Mouse (Mus musculus) spleen, postnatal 36 days (tissue): ENCODE measurements around the gene Dok1.

Experiments
- DNase-seq, 2 experiments: peaks; one replicate each; pipeline ENCODE4 v3.0.0; 2022; ENCODE audit warnings: low spot score in 2 of 2, mixed read lengths in 1 of 2

Gene Dok1

GRCm38 (mm10) chr6:83014482-83015466, 18.5 kb downstream of the Dok1 start:
- DNase-seq = peak; percentile 54 to 73

GRCm38 (mm10) chr6:83013444-83013843, 19.8 kb downstream of the Dok1 start:
- peak; percentile 67 for DNase-seq

- DNase-seq = no peak
These were observed 21.5 kb downstream of the Dok1 start for GRCm38 (mm10) chr6:83011756-83012155.

- peak; percentile 40 to 46 for DNase-seq
These were observed 22.0 kb downstream of the Dok1 start for GRCm38 (mm10) chr6:83011255-83011654.

GRCm38 (mm10) chr6:83010010-83010409, 23.3 kb downstream of the Dok1 start:
- peak in 1 of 2 experiments; percentile 42 for DNase-seq

GRCm38 (mm10) chr6:83008659-83009058, 24.6 kb downstream of the Dok1 start:
- peak; percentile 65 to 67 for DNase-seq

- no peak for DNase-seq
These were observed 27.2 kb downstream of the Dok1 start for GRCm38 (mm10) chr6:83006114-83006513.

GRCm38 (mm10) chr6:83005444-83006011, 27.7 kb downstream of the Dok1 start:
- no peak for DNase-seq

- DNase-seq = peak; percentile 80 to 83
These were observed 28.4 kb downstream of the Dok1 start for GRCm38 (mm10) chr6:83004872-83005271.

GRCm38 (mm10) chr6:83004309-83004708, 29.0 kb downstream of the Dok1 start:
- no peak for DNase-seq

GRCm38 (mm10) chr6:83003850-83004249, 29.4 kb downstream of the Dok1 start:
- DNase-seq = no peak

- DNase-seq = no peak
These were observed 30.2 kb downstream of the Dok1 start for GRCm38 (mm10) chr6:83003082-83003481.

- DNase-seq = no peak
These were observed 33.3 kb downstream of the Dok1 start for GRCm38 (mm10) chr6:82999986-83000385.

- no peak for DNase-seq
These were observed 34.9 kb downstream of the Dok1 start for GRCm38 (mm10) chr6:82998326-82998725.

- peak in 1 of 2 experiments; percentile 23 for DNase-seq
These were observed 35.7 kb downstream of the Dok1 start for GRCm38 (mm10) chr6:82997511-82998102.

- DNase-seq = peak; percentile 86 to 93
These were observed 36.4 kb downstream of the Dok1 start for GRCm38 (mm10) chr6:82996740-82997315.

- no peak for DNase-seq
These were observed 38.9 kb downstream of the Dok1 start for GRCm38 (mm10) chr6:82994372-82994771.

GRCm38 (mm10) chr6:82993696-82994095, 39.6 kb downstream of the Dok1 start:
- DNase-seq = no peak

- DNase-seq = no peak
These were observed 45.8 kb downstream of the Dok1 start for GRCm38 (mm10) chr6:82987411-82987971.
